Mouse (Mus musculus) kidney, adult 2 months (tissue): ENCODE measurements around the gene Atp6v1e1. TPM values are rescaled to one million over a fixed set of nuclear protein-coding genes. Genes with fewer than 3 reads are reported as not detected.
"Not testable (repeated sequence)": the region's sequence is repeated elsewhere in the genome, so short reads cannot be mapped to it uniquely, and the experiment has no call there.

Experiments
- DNase-seq: peaks from one replicate; pipeline ENCODE4 v3.0.0; 2021
- H3K27ac ChIP-seq: fragments of 200-500 bp; 2 replicates; pipeline ENCODE4 v1.5.1; 2012; ENCODE audit warnings: low read depth, low read length, control low read depth, inconsistent platforms; ENCODE audit not compliant: insufficient read depth
- H3K27me3 ChIP-seq: fragments of 200-500 bp; replicated peaks from 2 replicates; pipeline ENCODE4 v1.6.1; 2012; ENCODE audit warnings: mild to moderate bottlenecking, moderate library complexity, low read length, inconsistent platforms; ENCODE audit not compliant: control insufficient read depth, insufficient read depth
- H3K36me3 ChIP-seq: fragments of 200-500 bp; 2 replicates; pipeline ENCODE4 v1.6.1; 2012; ENCODE audit warnings: mild to moderate bottlenecking, moderate library complexity, low read length, inconsistent platforms; ENCODE audit not compliant: control insufficient read depth, insufficient read depth
- H3K4me1 ChIP-seq: fragments of 200-500 bp; 2 replicates; pipeline ENCODE4 v1.6.1; 2011; ENCODE audit warnings: low read length; ENCODE audit not compliant: control insufficient read depth, insufficient read depth
- H3K4me3 ChIP-seq: fragments of 200-500 bp; 2 replicates; pipeline ENCODE4 v1.5.1; 2011; ENCODE audit warnings: mild to moderate bottlenecking, low read depth, low read length, control low read depth; ENCODE audit not compliant: insufficient read depth
- CTCF ChIP-seq: fragments of 200-500 bp; conservative IDR thresholded peaks from 2 replicates; pipeline ENCODE4 v1.5.1; 2011; ENCODE audit warnings: low read depth, mild to moderate bottlenecking, control low read depth, low read length, moderate library complexity, mixed read lengths; ENCODE audit not compliant: insufficient read depth, insufficient read length
- POLR2A ChIP-seq: fragments of 200-500 bp; IDR thresholded peaks from one replicate; pipeline ENCODE4 v1.6.1; 2011; ENCODE audit warnings: low read depth, low read length, control low read depth
- WGBS: fragments of 180-500 bp; shearing (Covaris S2); methylation state at CpG from one replicate; pipeline ENCODE4 v1.1.7; 2018; 5-methylcytosine and 5-hydroxymethylcytosine counted together
- polyA plus RNA-seq: library from polyadenylated mRNA; depleted of rRNA; stranded (reverse); fragments of >200 nt; gene quantifications from 2 replicates; pipeline ENCODE4 v1.2.3, GENCODE M21; 2012

The Atp6v1e1 gene
- polyA plus RNA-seq, 1 experiment = 418 TPM

- 72% methylated on average over 2 of the region's 2 CpGs for WGBS
- Histone ChIP-seq H3K27me3 (no peaks in the 10 kb centered on the region), H3K4me1 (no peaks in the 10 kb centered on the region), H3K36me3 (peaks cover 7% of the 10 kb centered on the region), H3K4me3 (no peak overlapping the region), H3K27ac (peak overlapping the region; percentile 80; the same call in 1 of the 2 replicates)
- peak; percentile 61 for DNase-seq
- TF ChIP-seq POLR2A = no peak
- TF ChIP-seq CTCF = no peak
Observed at GRCm38 (mm10) chr6:120819294-120819693, 3.3 kb downstream of the Atp6v1e1 start.

GRCm38 (mm10) chr6:120811999-120812398 lies 10.6 kb downstream of the Atp6v1e1 start:
- 93% methylated on average over 10 of the region's 10 CpGs for WGBS
- not testable (repeated sequence) for H3K27me3 ChIP-seq, H3K4me3 ChIP-seq, DNase-seq, H3K27ac ChIP-seq, H3K4me1 ChIP-seq, H3K36me3 ChIP-seq

DNA sequence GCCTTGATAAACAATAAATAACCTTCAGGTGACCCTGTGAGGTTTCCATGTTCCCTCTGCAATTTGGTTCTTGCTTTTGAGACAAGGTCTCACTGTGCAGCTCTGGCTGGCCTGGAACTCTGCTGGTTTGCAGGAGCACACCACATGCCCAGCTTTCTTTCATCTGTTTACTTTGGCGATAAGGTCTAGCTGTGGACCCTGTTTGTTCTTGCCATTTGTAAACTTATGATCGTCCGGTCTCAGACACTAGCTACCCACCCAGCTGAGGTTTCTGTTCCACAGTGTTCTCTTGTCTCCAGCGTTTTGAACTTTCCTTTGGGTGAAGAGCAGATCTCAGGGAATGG lies 14.9 kb downstream of the Atp6v1e1 start:
- no peak for DNase-seq
- 93% methylated on average over 4 of the region's 4 CpGs for WGBS
- no peak overlapping the region for H3K4me3 ChIP-seq
- TF ChIP-seq POLR2A = no peak
- no peak for TF ChIP-seq CTCF
- H3K4me1 ChIP-seq = no peaks in the 10 kb centered on the region
- no peaks in the 10 kb centered on the region for H3K27me3 ChIP-seq
- peaks cover 12% of the 10 kb centered on the region for H3K36me3 ChIP-seq
- no peak overlapping the region for H3K27ac ChIP-seq

DNA sequence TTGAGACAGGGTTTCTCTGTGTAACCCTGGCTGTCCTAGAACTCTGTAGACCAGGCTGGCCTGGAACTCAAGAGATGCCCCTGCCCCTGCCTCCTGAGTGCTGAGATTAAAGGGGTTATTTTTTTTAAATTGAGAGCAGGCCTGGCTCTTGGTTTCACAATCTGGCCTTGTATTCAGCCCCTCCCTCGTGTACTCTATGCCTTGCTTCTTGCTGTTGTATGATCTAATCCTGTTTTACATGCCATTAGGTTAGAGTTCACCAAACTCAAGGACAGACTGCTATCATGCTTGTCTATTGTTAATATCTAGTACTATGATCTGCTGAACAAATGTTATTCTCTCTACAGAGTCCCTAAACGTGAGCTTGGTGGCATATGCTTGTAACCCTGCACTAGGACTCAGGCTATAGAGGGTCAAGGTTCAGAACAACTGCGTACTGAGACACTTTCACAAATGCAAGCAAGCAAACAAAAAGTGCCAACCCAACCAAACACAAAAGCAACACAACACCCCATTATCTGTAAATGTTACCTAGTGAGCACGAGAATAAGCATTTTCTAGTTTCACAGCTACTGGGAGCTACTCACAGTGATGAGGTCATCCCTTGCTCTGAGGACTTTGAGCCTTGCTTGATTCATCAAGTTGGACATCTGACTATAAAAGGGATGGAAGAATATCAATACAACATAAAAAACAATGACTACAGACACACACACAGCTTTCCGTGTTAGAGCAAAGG lies 15.4 kb downstream of the Atp6v1e1 start:
- Histone ChIP-seq H3K27ac (no peak overlapping the region), H3K4me3 (no peak overlapping the region), H3K36me3 (peaks cover 12% of the 10 kb centered on the region), H3K27me3 (no peaks in the 10 kb centered on the region), H3K4me1 (no peaks in the 10 kb centered on the region)
- WGBS = 63% methylated on average over 5 of the region's 5 CpGs
- TF ChIP-seq CTCF = no peak
- TF ChIP-seq POLR2A = no peak
- no peak for DNase-seq

GRCm38 (mm10) chr6:120799581-120800041 lies 23.0 kb downstream of the Atp6v1e1 start:
- Histone ChIP-seq H3K4me1 (no peaks in the 10 kb centered on the region), H3K4me3 (no peak overlapping the region), H3K27ac (no peak overlapping the region), H3K27me3 (no peaks in the 10 kb centered on the region), H3K36me3 (peaks cover 10% of the 10 kb centered on the region)
- TF ChIP-seq POLR2A = no peak
- no peak for DNase-seq
- 85% methylated on average over 4 of the region's 4 CpGs for WGBS

- Histone ChIP-seq H3K4me3 (no peak overlapping the region), H3K27ac (no peak overlapping the region), H3K4me1 (no peaks in the 10 kb centered on the region), H3K36me3 (peaks cover 9% of the 10 kb centered on the region), H3K27me3 (no peaks in the 10 kb centered on the region)
- no peak for TF ChIP-seq POLR2A
- no peak for TF ChIP-seq CTCF
- DNase-seq = no peak
- 86% methylated on average over 4 of the region's 4 CpGs for WGBS
Observed at GRCm38 (mm10) chr6:120798905-120799304, 23.7 kb downstream of the Atp6v1e1 start.

DNA sequence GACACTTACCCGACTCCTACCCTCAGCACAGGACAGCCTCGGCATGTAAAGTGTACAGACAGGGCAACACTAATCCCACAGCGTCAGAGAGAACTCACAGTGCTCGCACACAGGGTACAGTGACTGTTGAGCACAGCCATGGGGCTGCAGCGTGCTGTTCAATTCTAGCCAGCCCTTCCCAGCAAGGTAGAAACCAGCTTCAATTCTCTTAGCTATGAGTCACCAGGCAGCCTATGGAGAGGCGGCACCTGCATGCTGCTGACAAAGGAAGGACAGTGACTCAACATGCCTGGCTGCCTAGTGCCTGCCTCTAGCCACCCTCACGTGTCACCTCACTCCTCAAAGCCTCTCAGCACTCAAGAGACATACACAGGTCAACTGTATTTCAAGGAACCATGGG lies 24.6 kb downstream of the Atp6v1e1 start:
- WGBS = 88% methylated on average over 7 of the region's 7 CpGs
- DNase-seq = no peak

GRCm38 (mm10) chr6:120796111-120796510 lies 26.5 kb downstream of the Atp6v1e1 start:
- no peak overlapping the region for H3K27ac ChIP-seq
- peaks cover 5% of the 10 kb centered on the region for H3K36me3 ChIP-seq
- no peak for DNase-seq
- H3K4me3 ChIP-seq = no peak overlapping the region
- TF ChIP-seq CTCF (no peak), POLR2A (no peak)
- no peaks in the 10 kb centered on the region for H3K27me3 ChIP-seq
- no peaks in the 10 kb centered on the region for H3K4me1 ChIP-seq
- WGBS = 81% methylated on average over 2 of the region's 2 CpGs

More for the DNA sequence above, 24.6 kb downstream of the Atp6v1e1 start:
- H3K27ac ChIP-seq = no peak overlapping the region
- TF ChIP-seq POLR2A (no peak), CTCF (no peak)
- no peak overlapping the region for H3K4me3 ChIP-seq
- no peaks in the 10 kb centered on the region for H3K4me1 ChIP-seq
- peaks cover 6% of the 10 kb centered on the region for H3K36me3 ChIP-seq
- H3K27me3 ChIP-seq = no peaks in the 10 kb centered on the region
